Mouse (Mus musculus) lung, postnatal 14 days (tissue): ENCODE data around the gene Npdc1.

Experiments used
- DNase-seq: peaks from one replicate; pipeline ENCODE4 v3.0.0; 2021

Gene Npdc1

GRCm38 (mm10) chr2:25430395-25431233 is 31.5 kb downstream of the Npdc1 start:
- no peak for DNase-seq

- no peak for DNase-seq
Measured at GRCm38 (mm10) chr2:25431308-25431855, 32.2 kb downstream of the Npdc1 start.

- DNase-seq = no peak
Measured at GRCm38 (mm10) chr2:25432326-25433098, 33.4 kb downstream of the Npdc1 start.

GRCm38 (mm10) chr2:25433101-25433500 is 34.0 kb downstream of the Npdc1 start:
- DNase-seq = no peak

- DNase-seq = no peak
Measured at GRCm38 (mm10) chr2:25434292-25434691, 35.1 kb downstream of the Npdc1 start.

GRCm38 (mm10) chr2:25436286-25436820 is 37.2 kb downstream of the Npdc1 start:
- DNase-seq = no peak

- no peak for DNase-seq
Measured at GRCm38 (mm10) chr2:25441067-25441466, 41.9 kb downstream of the Npdc1 start.

GRCm38 (mm10) chr2:25442682-25443081 is 43.5 kb downstream of the Npdc1 start:
- no peak for DNase-seq

- DNase-seq = no peak
Measured at GRCm38 (mm10) chr2:25450853-25451647, 51.9 kb downstream of the Npdc1 start.

- DNase-seq = no peak
Measured at GRCm38 (mm10) chr2:25452951-25453350, 53.8 kb downstream of the Npdc1 start.

- peak; percentile 67 for DNase-seq
Measured at GRCm38 (mm10) chr2:25456205-25456953, 57.2 kb downstream of the Npdc1 start, which contains the start of gene Clic3. TSS of gene Clic3 (plus strand) at chr2:25456838.

GRCm38 (mm10) chr2:25457022-25457896 is 58.1 kb downstream of the Npdc1 start:
- DNase-seq = peak; percentile 75

GRCm38 (mm10) chr2:25458911-25459310 is 59.8 kb downstream of the Npdc1 start:
- peak; percentile 75 for DNase-seq
